Mouse (Mus musculus) CD8-positive naive resting alpha-beta T cell, adult 2 months (primary cell): ENCODE measurements at regions not wholly inside any gene's neighbourhood (a gene's known extent, or its start where the extent isn't known, plus 50 kb on each side); places are given as distances from the start of the nearest gene placed in this dataset.
"Not testable (repeated sequence)": the region's sequence is repeated elsewhere in the genome, so short reads cannot be mapped to it uniquely, and the experiment has no call there.

Experiments used
- DNase-seq, 2 experiments: peaks; one replicate each; pipeline ENCODE4 v3.0.0; 2022; ENCODE audit warnings: low read depth in 2 of 2, low spot score in 2 of 2

DNA sequence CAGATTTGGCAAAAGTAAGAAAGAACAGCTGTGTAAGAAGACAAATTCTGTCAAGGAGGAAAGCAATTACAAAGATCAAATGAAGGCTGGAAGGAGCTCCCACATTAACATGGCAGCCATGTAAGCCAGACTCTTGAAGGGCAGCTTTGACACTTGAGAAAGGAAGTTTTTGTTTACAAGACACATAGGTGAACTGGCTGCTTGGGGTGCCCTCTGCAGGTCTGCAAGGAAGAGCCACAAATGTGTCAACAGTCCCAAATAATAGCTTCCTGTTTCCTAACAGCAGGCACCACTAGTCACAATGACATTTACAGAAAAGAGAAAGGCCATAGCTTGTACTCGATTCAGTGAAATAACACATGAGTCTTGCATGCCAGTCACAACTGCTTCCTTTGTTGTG lies 256.6 kb upstream of the Olfr1507 start:
- not testable (repeated sequence) for DNase-seq

DNA sequence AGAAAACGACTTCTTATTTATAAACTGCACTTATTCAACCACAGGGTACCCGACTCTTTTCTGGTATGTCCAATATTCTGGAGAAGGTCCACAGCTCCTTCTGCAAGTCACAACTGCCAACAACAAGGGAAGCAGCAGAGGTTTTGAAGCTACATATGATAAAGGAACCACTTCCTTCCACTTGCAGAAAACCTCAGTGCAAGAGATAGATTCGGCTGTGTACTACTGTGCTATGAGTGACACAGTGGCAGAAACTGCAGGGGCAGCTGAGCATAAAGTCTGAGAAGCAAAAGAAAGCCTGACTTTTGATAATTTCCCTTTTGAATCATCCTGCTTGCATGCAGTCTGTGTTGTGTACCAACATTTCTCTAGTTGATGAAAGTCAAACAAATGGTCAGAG lies 231.1 kb upstream of the Olfr1507 start:
- DNase-seq = not testable (repeated sequence)

DNA sequence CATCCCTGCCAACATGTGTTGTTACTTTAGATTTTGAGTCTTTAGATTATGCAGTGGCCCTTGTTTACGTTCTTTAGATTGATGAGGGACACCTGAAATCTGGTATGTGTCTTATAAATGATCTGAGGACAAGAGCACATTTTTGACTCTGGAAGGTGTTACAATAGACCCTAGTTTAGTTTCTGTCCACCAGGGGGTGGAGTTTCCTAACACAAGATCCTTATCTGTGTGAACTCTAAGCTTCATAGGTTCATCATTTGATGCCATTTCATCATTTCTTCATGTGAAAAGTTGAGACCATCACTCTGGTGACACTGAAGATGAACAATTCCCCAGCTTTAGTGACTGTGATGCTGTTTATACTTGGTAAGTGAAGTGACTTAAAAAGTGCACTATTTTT lies 229.4 kb upstream of the Olfr1507 start:
- DNase-seq = not testable (repeated sequence)

DNA sequence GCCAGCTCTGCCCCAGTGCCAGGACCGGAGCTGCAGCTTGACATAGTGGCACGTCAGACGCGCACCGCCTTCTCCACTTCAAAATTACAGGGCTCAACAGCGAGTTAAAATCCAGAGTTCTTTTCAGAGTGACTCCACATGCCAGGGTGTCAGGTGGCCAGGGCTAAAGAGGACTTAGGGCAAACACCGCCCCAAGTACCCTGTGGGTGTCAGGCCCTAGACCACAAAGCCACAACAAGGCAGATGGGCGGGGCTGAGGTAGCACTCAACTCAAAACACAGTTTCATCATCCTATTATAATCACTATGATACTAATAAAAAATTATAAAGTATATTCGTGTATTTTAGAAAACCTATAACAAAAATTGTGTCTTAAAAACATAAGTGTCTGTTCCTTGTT lies 225.1 kb upstream of the Olfr1507 start:
- DNase-seq = peak in 1 of 2 experiments; percentile 2

DNA sequence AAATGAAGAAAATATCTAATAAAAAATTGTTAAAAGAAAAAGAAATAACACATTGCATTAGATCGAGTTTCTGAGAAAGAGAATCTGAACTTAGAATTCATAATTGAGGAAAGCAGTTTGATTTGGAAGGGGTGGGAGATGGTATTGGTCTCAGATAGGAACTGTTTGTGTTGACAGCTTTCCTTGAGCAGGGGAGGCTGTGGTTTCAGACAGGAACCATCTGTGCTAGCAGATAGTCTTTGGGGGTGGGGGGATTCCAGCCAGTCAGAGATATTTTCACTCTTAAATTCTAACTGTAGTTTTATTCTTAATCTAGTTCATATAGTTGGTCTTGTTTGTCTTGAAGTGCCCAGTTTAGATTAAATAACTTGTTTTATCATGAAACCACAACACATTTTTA lies 205.3 kb upstream of the Olfr1507 start:
- not testable (repeated sequence) for DNase-seq

DNA sequence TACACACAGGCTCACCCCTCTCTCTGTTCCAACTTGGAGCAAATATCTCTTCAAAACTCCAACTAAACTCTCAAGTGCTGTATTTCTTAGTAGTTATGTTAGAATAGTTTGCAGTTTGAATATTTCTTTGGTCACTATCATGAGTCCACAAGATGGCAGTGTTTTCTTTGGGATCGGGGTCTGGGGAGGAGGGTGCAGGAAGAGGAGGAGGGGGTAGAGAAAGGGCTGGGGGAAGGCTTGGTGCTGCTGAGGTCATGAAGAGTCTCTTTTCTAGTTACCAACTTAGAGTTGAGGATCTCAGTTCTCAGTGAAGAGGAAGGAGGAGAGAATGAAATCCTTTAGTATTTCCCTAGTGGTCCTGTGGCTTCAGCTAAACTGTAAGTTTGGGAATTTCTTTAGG lies 188.1 kb upstream of the Olfr1507 start:
- not testable (repeated sequence) for DNase-seq

DNA sequence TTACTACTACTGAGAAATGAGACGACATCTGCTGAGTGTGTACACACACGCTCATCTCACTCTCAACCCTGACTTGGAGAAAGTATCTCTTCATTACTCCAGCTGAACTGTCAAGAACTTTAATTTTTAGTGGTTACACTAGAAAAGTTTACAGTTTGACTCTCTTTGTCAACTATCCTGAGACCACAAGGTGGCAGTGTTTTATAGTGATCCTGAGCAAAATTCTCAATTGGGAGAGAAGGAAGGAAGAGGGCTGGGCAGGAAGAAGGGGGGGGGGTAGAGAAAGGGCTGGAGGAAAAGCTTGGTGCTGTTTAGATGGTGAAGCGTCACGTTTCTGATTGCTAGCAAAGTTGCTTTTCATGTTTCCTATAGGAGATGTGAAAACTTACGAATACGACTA lies 158.8 kb upstream of the Olfr1507 start:
- DNase-seq = no peak

DNA sequence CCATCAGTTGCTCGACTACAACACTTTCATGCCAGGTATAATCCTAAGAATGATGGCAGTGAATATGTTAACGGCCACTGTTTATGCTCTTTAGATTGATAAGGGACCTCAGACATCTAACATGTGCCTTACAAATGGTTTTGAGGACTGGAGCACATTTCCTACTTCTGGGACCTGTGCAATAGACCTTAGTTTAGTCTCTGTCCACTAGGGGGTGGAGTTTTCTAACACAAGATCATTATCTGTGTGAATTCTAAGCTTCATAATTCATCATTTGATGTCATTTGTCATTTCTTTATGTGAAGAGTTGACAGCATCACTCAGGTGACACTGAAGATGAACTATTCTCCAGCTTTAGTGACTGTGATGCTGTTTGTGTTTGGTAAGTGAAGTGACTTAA lies 142.6 kb upstream of the Olfr1507 start:
- no peak for DNase-seq

DNA sequence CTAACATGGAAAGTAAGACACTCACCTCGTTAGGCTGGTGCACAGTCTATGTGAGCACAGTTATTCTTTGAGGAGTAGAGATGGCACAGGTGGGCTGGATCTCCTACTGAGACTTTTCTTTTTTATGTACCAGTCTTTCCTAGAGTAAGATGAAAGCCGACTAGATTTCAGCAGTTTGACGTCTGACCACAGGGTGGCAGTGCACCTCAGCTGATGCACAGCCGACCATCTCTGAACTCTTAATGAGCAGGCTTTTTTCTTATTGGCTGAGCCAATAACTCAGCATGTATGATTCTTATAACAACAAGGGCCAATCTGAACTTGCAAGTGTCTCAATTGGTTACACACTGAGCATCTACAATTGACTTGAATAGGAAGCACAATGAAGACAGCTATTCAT lies 126.6 kb upstream of the Olfr1507 start:
- DNase-seq = peak; percentile 7 to 14

DNA sequence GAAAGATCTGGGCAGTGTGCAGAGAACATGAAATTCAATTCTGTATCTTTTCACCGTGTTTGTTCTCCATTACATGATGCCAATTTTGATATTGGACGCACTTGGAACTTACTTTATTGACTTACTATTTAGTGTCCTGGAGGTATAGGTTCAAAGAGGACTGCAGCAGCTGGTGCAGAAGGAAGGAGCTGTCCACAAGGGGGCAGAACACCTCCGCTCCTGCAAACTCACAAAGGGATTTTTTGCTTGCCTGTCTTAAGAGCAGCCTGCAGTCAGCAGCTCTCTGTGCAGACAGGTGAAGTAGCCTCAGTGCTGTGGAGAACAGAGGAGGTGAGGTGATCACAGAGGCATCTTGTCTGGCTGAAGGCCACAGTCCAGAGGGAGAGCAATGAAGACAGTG lies 84.8 kb upstream of the Olfr1507 start:
- DNase-seq = peak in 1 of 2 experiments; percentile 21

DNA sequence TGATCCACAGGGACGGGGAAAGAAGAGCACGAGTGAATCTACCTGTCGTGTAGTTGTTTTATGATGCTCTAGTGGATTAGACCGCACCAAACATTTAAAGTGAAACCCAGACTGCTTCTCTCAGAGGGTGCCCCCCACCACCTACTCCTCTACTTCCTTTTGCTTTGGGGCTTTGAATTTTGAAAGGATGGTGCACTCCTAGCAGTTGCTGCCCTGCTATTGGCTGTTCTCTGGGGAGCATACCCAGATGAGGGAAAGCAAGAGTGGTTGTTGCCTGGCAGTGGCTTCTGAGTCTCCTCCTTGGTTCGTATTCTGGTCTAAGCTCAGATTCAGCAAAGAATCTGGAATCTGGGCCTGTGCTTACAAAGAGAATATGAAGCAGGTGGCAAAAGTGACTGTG lies 71.4 kb upstream of the Olfr1507 start:
- peak; percentile 5 to 18 for DNase-seq

DNA sequence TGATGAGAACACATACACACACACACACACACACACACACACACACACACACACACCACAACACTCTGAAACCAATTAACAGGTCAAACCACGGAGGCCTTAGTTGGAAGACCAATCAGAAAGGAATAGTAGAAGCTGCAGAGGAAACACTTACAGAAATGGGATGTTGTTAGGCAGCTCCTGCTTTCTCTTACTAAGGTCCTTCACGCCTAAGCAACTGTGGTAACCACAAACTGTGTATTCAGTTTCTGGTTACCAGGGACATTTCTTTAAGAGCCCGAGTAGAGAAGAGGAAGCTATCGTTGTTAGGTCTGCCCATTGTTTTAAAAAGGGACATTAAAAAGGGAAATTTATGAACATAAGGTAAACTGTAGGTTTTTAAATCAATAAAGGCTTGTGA lies 70.1 kb upstream of the Olfr1507 start:
- no peak for DNase-seq

DNA sequence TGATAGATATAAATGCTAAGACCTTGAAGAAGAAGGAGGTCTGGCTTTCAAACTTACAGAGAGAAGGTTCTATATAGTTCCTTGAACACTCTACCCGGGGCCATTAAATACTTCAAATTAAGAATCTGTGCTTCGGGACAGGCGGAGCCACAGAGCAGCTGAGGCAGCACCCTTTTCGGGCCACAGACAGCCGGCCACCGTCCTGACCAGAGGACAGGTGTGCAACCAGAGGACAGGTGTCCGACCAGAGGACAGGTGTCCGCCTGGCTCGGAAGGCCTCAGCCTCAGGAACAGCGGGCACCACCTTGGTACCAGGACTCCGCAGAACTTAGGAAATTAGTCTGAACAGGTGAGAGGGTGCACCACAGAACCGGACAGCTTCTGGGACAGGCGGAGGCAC lies 60.8 kb upstream of the Olfr1507 start:
- not testable (repeated sequence) for DNase-seq

DNA sequence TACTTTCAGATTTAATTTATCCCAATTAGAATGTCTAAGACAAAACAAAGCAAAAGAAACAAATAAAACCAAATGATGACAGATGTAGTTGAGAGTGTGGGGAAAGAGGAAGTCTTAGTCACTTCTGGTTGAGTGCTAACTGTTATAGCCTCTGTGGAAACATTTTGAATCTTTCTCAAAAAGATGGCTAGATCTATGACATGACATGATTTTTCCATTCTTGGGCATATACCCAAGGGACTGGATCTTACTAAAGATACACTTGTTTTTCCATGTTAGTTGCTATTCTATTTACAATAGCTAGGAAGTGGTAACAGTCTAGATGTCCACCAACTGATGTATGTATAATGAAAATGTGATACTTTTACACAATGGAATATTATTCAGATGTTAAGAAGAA lies 57.9 kb upstream of the Olfr1507 start:
- DNase-seq = no peak

DNA sequence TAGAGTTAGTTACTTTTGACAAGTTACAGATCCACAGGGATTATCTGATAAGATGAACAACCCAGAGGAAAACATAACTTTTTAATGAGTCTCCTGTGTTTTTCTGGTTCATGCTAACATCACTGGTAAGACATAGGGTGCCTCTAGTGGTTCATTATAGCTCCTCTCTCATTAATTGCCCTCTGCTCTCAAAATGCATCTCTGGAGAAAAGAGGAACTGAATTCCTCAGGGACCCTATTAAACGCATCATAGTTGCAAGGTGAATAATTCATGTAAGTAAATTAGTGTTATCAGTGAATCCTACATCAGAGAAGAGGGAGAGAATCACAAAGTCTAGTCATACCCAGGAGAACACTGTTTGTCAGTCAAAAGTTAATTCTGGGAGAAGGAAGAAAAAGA lies 52.4 kb upstream of the Olfr1507 start:
- DNase-seq = no peak
